ENCODE assay signal across 7 mouse cellular contexts in the genomic region with DNA sequence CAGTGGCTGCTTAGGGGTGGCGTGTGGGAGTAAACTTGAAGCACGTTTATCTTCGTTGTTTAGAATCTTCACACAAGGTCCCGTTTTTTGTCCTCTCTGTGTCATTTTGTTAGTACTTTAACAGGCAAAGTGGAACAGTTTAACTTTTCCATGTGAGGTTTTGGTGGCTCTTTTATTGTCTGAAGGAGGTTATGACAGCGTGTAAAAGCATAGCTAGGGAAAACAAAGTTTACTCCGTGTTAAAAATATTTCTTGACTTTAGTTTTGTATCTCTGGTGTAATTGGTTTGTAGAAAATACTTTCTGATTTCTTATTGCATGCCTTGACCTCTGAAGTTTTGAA. TPM values are rescaled to one million over a fixed set of nuclear protein-coding genes. Genes with fewer than 3 reads are reported as not detected.
DNase-seq lines count a peak whose midpoint lies in the region; ATAC-seq lines count a peak whose summit lies in the region.

No protein-coding gene starts in this region.

- peak overlapping the region; percentile 63 for H3K4me3 ChIP-seq in lung, embryonic 16.5 days (ENCODE audit: low read length)
- peak overlapping the region; percentile 90 for H3K4me3 ChIP-seq in forebrain, embryonic 10.5 days
- H3K4me3 ChIP-seq in limb, embryonic 13.5 days: peak overlapping the region; percentile 79
- H3K4me3 ChIP-seq in stomach, embryonic 15.5 days (replicated peaks): peak overlapping the region; percentile 65

- H3K4me1 ChIP-seq in lung, embryonic 16.5 days (replicated peaks; ENCODE audit: control insufficient read depth, insufficient read depth, low read length): peaks cover 16% of the 10 kb centered on the region
- H3K4me1 ChIP-seq in forebrain, embryonic 10.5 days: peaks cover 44% of the 10 kb centered on the region
- H3K4me1 ChIP-seq in limb, embryonic 13.5 days: peaks cover 18% of the 10 kb centered on the region
- H3K4me1 ChIP-seq in stomach, embryonic 15.5 days: 0 out of 2 replicates have a peak, but pooled peaks cover 11% of the 10 kb centered on the region

- no peak for ATAC-seq in lung, embryonic 16.5 days (ENCODE audit: low read depth)
- no peak for ATAC-seq in limb, embryonic 13.5 days (ENCODE audit: low FRiP score, low read depth)
- ATAC-seq in stomach, embryonic 15.5 days (ENCODE audit: insufficient read depth, low FRiP score, low read depth): no peak

- no peaks in the 10 kb centered on the region for H3K9me3 ChIP-seq in lung, embryonic 16.5 days (ENCODE audit: control insufficient read depth, low read length)
- no peaks in the 10 kb centered on the region for H3K9me3 ChIP-seq in forebrain, embryonic 10.5 days
- H3K9me3 ChIP-seq in limb, embryonic 13.5 days: no peaks in the 10 kb centered on the region
- no peaks in the 10 kb centered on the region for H3K9me3 ChIP-seq in stomach, embryonic 15.5 days

- WGBS in lung, embryonic 16.5 days: 7% methylated on average over 6 of the region's 6 CpGs
- WGBS in forebrain, embryonic 10.5 days: 19% methylated on average over 6 of the region's 6 CpGs
- 9% methylated on average over 6 of the region's 6 CpGs for WGBS in limb, embryonic 13.5 days
- 9% methylated on average over 6 of the region's 6 CpGs for WGBS in stomach, embryonic 15.5 days

- H3K36me3 ChIP-seq in lung, embryonic 16.5 days (ENCODE audit: control insufficient read depth, insufficient read depth, low read length): no peaks in the 10 kb centered on the region
- H3K36me3 ChIP-seq in forebrain, embryonic 10.5 days (replicated peaks): no peaks in the 10 kb centered on the region
- no peaks in the 10 kb centered on the region for H3K36me3 ChIP-seq in limb, embryonic 13.5 days
- no peaks in the 10 kb centered on the region for H3K36me3 ChIP-seq in stomach, embryonic 15.5 days

- no peak for DNase-seq in lung, adult 18-20 months
- DNase-seq in forebrain, embryonic 10.5 days (ENCODE audit: extremely low spot score, low spot score): no peak
- DNase-seq in gastrocnemius, postnatal 4 days (ENCODE audit: low spot score in 2 of 2): no peak
- DNase-seq in urinary bladder, adult 18-20 months (ENCODE audit: low spot score in 2 of 2): no peak

- peak overlapping the region; percentile 70 for H3K4me2 ChIP-seq in lung, embryonic 16.5 days (ENCODE audit: low read depth, low read length)
- peak overlapping the region; percentile 85 for H3K4me2 ChIP-seq in limb, embryonic 13.5 days (replicated peaks)
- peak overlapping the region; percentile 85 for H3K4me2 ChIP-seq in stomach, embryonic 15.5 days

- peak overlapping the region; percentile 77 for H3K9ac ChIP-seq in lung, embryonic 16.5 days (ENCODE audit: low read length)
- peak overlapping the region; percentile 84; the same call in 1 of the 2 replicates for H3K9ac ChIP-seq in limb, embryonic 13.5 days
- peak overlapping the region; percentile 78; the same call in 1 of the 2 replicates for H3K9ac ChIP-seq in stomach, embryonic 15.5 days

- no peaks in the 10 kb centered on the region for H3K27me3 ChIP-seq in lung, embryonic 16.5 days (ENCODE audit: control insufficient read depth, insufficient read depth, low read depth, low read length)
- no peaks in the 10 kb centered on the region for H3K27me3 ChIP-seq in forebrain, embryonic 10.5 days (ENCODE audit: poor library complexity, severe bottlenecking)
- H3K27me3 ChIP-seq in limb, embryonic 13.5 days: 0 out of 2 replicates have a peak, but pooled peaks cover 3% of the 10 kb centered on the region
- no peaks in the 10 kb centered on the region for H3K27me3 ChIP-seq in stomach, embryonic 15.5 days (replicated peaks)

- H3K27ac ChIP-seq in lung, embryonic 16.5 days (ENCODE audit: low read length): no peak overlapping the region
- H3K27ac ChIP-seq in forebrain, embryonic 10.5 days: peak overlapping the region; percentile 95
- no peak overlapping the region for H3K27ac ChIP-seq in limb, embryonic 13.5 days
- peak overlapping the region; percentile 96 for H3K27ac ChIP-seq in stomach, embryonic 15.5 days

RNA-seq across cellular contexts. Expression of gene Bmp2k, which starts 1.0 kb away (rescaled TPM):
- 9.7 and 11.5 TPM in 2 replicates for polyA plus RNA-seq in lung, embryonic 16.5 days (2015; fragmentation: Nextera tagmentation; extraction: Ambion mirVana)
- polyA plus RNA-seq in forebrain, embryonic 10.5 days (2016; fragmentation: Nextera tagmentation; extraction: Ambion mirVana): 8.7 and 8.8 TPM in 2 replicates
- 7.9 and 8.2 TPM in 2 replicates for polyA plus RNA-seq in limb, embryonic 13.5 days (2015; fragmentation: Nextera tagmentation; extraction: Ambion mirVana)
- polyA plus RNA-seq in stomach, embryonic 15.5 days (2015; fragmentation: Nextera tagmentation; extraction: Ambion mirVana): 13.8 and 15.0 TPM in 2 replicates
- total RNA-seq in gastrocnemius, postnatal 4 days (2021): 10 to 100 TPM; 15.5 to 16.8 TPM

Comparison
In these comparisons a context has a peak if more than half of its experiments do, and no peak if none do; other contexts are left out.
1. H3K27ac ChIP-seq: peak in forebrain, embryonic 10.5 days (single experiment) and stomach, embryonic 15.5 days (single experiment); none in lung, embryonic 16.5 days (single experiment) and limb, embryonic 13.5 days (single experiment).
2. Peak in every context shown above with its lines, with median percentiles within 50 percentile points of each other: H3K4me2 ChIP-seq, H3K4me3 ChIP-seq and H3K9ac ChIP-seq.